Mouse (Mus musculus): ENCODE measurements around the gene Cnpy3. TPM values are rescaled to one million over a fixed set of nuclear protein-coding genes. Genes with fewer than 3 reads are reported as not detected.
"Not testable (repeated sequence)": the region's sequence is repeated elsewhere in the genome, so short reads cannot be mapped to it uniquely, and the experiment has no call there.

Gene Cnpy3
- polyA plus RNA-seq, 1 experiment from 2014 or later: 58.4 TPM

DNA sequence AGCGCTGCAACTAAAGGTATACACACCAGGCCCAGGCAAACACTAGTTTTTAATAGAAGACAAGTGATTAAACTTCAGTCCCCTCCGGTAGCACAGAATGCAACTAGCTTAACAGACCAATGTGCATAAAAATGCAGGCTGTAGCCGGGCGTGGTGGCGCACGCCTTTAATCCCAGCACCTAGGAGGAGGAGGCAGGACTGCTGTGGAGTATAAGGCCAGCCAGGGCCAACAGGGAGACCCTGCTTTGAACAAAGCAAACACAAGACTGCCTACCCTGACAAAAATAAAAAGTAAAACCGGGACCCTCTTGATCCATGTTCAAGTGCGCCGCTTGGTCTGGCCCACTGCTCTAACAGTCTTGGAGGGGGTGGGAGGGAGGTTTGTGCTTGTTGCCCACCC, 23.1 kb upstream of the Cnpy3 start:
- Histone ChIP-seq H3K27me3 (replicated peaks) (no peaks in the 10 kb centered on the region), H3K4me3 (no peak overlapping the region), H3K9ac (no peak overlapping the region), H3K4me2 (replicated peaks) (no peak overlapping the region), H3K27ac (no peak overlapping the region), H3K4me1 (peaks cover 19% of the 10 kb centered on the region), H3K36me3 (peaks cover 54% of the 10 kb centered on the region), H3K9me3 (no peaks in the 10 kb centered on the region)
- ATAC-seq (ENCODE audit: low FRiP score, low read depth): no peak
- 95% methylated on average over 9 of the region's 9 CpGs for WGBS

DNA sequence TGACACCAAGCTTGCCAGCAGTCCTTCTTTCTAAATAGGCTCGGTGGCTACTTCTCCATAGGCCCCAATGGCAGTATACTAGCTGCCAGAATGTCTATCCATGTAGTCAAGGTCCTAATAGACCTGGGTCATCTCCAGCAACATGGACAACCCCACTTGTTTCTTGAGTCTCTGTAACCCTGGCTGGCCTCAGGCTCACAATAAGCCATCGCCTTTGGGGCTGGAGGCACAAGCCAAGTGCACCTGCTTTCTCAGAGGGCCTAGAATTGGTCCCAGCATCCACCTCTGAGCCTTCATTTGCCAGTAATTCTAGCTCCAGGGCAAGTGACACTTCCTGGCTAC, 22.1 kb upstream of the Cnpy3 start:
- H3K27me3 ChIP-seq (replicated peaks): no peaks in the 10 kb centered on the region
- H3K9me3 ChIP-seq: no peaks in the 10 kb centered on the region
- ATAC-seq (ENCODE audit: low FRiP score, low read depth): no peak
- peak overlapping the region; percentile 86 for H3K4me2 ChIP-seq (replicated peaks)
- no peak overlapping the region for H3K4me3 ChIP-seq
- H3K4me1 ChIP-seq: peaks cover 19% of the 10 kb centered on the region
- 0 out of 2 replicates have a peak overlapping the region, but pooled peaks have one; percentile 13 for H3K9ac ChIP-seq
- no peak overlapping the region for H3K27ac ChIP-seq
- H3K36me3 ChIP-seq: peaks cover 46% of the 10 kb centered on the region
- 40% methylated on average over 2 of the region's 2 CpGs for WGBS

DNA sequence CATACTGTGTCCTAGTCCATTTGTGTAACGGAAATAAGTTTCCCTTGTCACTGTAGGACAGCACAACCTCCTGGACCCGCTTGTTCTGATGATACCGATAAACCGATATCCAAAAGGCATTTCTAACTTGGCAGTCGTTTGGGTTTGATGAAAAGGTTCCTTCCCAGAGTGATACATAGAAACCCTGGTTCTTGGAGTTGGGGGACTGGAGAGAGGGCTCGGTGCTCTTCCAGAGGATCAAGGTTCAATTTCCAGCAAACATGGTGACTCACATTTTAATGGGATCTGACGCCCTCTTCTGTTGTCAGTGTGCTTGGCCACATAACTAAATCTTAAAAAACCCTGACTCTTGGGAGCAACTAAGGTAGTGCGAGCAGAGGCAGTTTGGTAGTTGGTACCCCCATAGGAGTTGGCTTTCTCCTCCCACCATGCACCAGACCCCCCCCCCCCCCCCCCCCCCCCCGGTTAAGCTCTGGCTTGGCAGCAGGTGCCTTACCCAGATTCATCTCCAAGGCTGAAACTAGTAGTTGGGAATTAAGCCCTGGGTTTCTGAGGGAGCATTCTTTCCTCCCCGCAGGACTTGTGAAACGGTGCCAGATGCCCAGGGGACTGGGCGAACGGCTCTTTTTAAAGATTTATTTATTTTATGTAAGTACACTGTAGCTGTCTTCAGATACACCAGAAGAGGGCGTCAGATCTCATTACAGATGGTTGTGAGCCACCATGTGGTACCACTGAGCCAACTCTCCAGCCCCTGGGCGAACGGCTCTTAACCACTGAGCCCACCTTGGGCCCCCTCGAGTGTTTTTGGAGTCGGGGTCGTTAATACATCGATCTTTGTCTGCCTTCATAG, 21.5 kb upstream of the Cnpy3 start:
- Histone ChIP-seq H3K9ac (peak overlapping the region; percentile 83), H3K27me3 (replicated peaks) (no peaks in the 10 kb centered on the region), H3K9me3 (no peaks in the 10 kb centered on the region), H3K4me2 (replicated peaks) (peak overlapping the region; percentile 86), H3K36me3 (peaks cover 40% of the 10 kb centered on the region), H3K4me3 (peak overlapping the region; percentile 81), H3K27ac (no peak overlapping the region), H3K4me1 (peaks cover 19% of the 10 kb centered on the region)
- ATAC-seq (ENCODE audit: low FRiP score, low read depth): 0 out of 2 replicates have a peak, but pooled peaks have one; percentile 1
- 7% methylated on average over 19 of the region's 20 CpGs for WGBS

GRCm38 (mm10) chr17:46772404-46773277, 20.6 kb upstream of the Cnpy3 start, which contains the start of gene 2310039H08Rik:
2310039H08Rik (plus strand) TSS chr17:46772635.
- Histone ChIP-seq H3K4me2 (replicated peaks) (peak within 1 kb of the TSS; percentile 86), H3K36me3 (peaks cover 31% of the 10 kb centered on the region), H3K27me3 (replicated peaks) (no peaks in the 10 kb centered on the region), H3K27ac (peak within 1 kb of the TSS; percentile 38; the same call in 1 of the 2 replicates), H3K4me3 (peak within 1 kb of the TSS; percentile 81), H3K9ac (peak within 1 kb of the TSS; percentile 83), H3K4me1 (peaks cover 19% of the 10 kb centered on the region), H3K9me3 (no peaks in the 10 kb centered on the region)
- ATAC-seq (ENCODE audit: low FRiP score, low read depth): peak; percentile 89
- WGBS: under 1% methylated on average over 50 of the region's 50 CpGs

GRCm38 (mm10) chr17:46772038-46772403, 20.0 kb upstream of the Cnpy3 start:
- Histone ChIP-seq H3K27me3 (replicated peaks) (no peaks in the 10 kb centered on the region), H3K9ac (peak overlapping the region; percentile 83), H3K4me1 (peaks cover 19% of the 10 kb centered on the region), H3K4me2 (replicated peaks) (peak overlapping the region; percentile 86), H3K9me3 (no peaks in the 10 kb centered on the region), H3K4me3 (peak overlapping the region; percentile 81), H3K36me3 (peaks cover 25% of the 10 kb centered on the region), H3K27ac (no peak overlapping the region)
- WGBS: 10% methylated on average over 5 of the region's 5 CpGs
- ATAC-seq (ENCODE audit: low FRiP score, low read depth): peak; percentile 46; the same call in 1 of the 2 replicates

DNA sequence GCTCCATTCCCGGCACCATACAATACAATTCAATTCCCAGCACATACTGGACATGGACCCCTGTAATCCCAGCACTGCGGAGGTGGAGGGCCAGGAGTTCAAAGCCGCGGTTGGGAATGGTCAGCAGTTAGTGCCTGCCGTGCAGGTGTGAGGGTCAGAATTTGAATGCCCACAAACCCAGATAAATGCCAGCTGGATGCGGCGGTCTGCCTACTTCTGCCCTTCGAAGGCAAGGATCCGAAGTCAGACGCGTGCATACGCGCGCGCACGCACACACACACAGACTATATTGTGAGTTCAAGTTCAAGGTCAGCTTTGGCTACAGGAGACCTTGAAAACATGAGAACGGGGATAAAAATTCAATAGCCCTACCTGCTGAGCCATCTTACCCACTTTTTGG, 19.6 kb upstream of the Cnpy3 start:
- H3K4me2 ChIP-seq (replicated peaks): peak overlapping the region; percentile 86
- ATAC-seq (ENCODE audit: low FRiP score, low read depth): no peak
- no peaks in the 10 kb centered on the region for H3K27me3 ChIP-seq (replicated peaks)
- no peak overlapping the region for H3K4me3 ChIP-seq
- H3K9me3 ChIP-seq: no peaks in the 10 kb centered on the region
- H3K27ac ChIP-seq: no peak overlapping the region
- peaks cover 19% of the 10 kb centered on the region for H3K4me1 ChIP-seq
- peaks cover 23% of the 10 kb centered on the region for H3K36me3 ChIP-seq
- no peak overlapping the region for H3K9ac ChIP-seq
- WGBS: 66% methylated on average over 17 of the region's 17 CpGs

GRCm38 (mm10) chr17:46771025-46771424, 19.0 kb upstream of the Cnpy3 start:
- H3K36me3 ChIP-seq: peaks cover 17% of the 10 kb centered on the region
- H3K4me2 ChIP-seq (replicated peaks): no peak overlapping the region
- no peak overlapping the region for H3K4me3 ChIP-seq
- no peaks in the 10 kb centered on the region for H3K9me3 ChIP-seq
- 86% methylated on average over 4 of the region's 4 CpGs for WGBS
- no peak overlapping the region for H3K9ac ChIP-seq
- H3K4me1 ChIP-seq: peaks cover 19% of the 10 kb centered on the region
- H3K27ac ChIP-seq: no peak overlapping the region
- no peaks in the 10 kb centered on the region for H3K27me3 ChIP-seq (replicated peaks)
- ATAC-seq (ENCODE audit: low FRiP score, low read depth): no peak

- no peaks in the 10 kb centered on the region for H3K9me3 ChIP-seq
- no peak for ATAC-seq (ENCODE audit: low FRiP score, low read depth)
- no peak overlapping the region for H3K4me2 ChIP-seq (replicated peaks)
- no peaks in the 10 kb centered on the region for H3K27me3 ChIP-seq (replicated peaks)
- no peak overlapping the region for H3K27ac ChIP-seq
- 90% methylated on average over 11 of the region's 11 CpGs for WGBS
- no peak overlapping the region for H3K9ac ChIP-seq
- H3K4me1 ChIP-seq: peaks cover 19% of the 10 kb centered on the region
- peaks cover 12% of the 10 kb centered on the region for H3K36me3 ChIP-seq
- H3K4me3 ChIP-seq: no peak overlapping the region
These were observed 18.5 kb upstream of the Cnpy3 start for GRCm38 (mm10) chr17:46770546-46770945.

DNA sequence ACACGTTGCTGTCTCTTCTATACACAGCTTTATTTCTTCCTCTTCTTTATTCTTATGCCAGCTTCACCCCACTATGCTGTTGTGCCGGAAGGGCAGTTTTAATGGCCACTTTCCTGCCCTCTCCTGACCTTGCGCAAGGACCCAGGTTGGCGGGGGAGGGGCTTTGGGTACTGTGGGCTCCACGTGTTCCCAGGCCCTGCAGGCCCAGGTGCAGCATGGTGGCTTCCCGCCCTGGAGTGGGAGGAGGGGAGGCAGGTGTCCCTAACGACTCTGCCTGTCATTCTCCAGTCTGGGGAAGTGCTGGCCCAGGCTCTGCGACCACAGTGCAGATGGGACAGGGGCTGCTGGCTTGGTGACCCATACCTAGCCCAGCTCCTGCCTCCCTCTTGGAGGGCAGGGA, 15.9 kb upstream of the Cnpy3 start:
- no peak for ATAC-seq (ENCODE audit: low FRiP score, low read depth)
- Histone ChIP-seq H3K9me3 (no peaks in the 10 kb centered on the region), H3K27me3 (replicated peaks) (no peaks in the 10 kb centered on the region), H3K4me1 (peaks cover 8% of the 10 kb centered on the region), H3K36me3 (no peaks in the 10 kb centered on the region), H3K27ac (no peak overlapping the region), H3K9ac (no peak overlapping the region), H3K4me2 (replicated peaks) (no peak overlapping the region), H3K4me3 (no peak overlapping the region)
- WGBS: 47% methylated on average over 8 of the region's 8 CpGs

- not testable (repeated sequence) for H3K9ac ChIP-seq; ATAC-seq (ENCODE audit: low FRiP score, low read depth); H3K4me3 ChIP-seq; H3K4me2 ChIP-seq (replicated peaks); H3K9me3 ChIP-seq; H3K27ac ChIP-seq; H3K4me1 ChIP-seq; H3K27me3 ChIP-seq (replicated peaks); H3K36me3 ChIP-seq
- 76% methylated on average over 9 of the region's 9 CpGs for WGBS
These were observed 12.9 kb upstream of the Cnpy3 start for GRCm38 (mm10) chr17:46764916-46765315.

DNA sequence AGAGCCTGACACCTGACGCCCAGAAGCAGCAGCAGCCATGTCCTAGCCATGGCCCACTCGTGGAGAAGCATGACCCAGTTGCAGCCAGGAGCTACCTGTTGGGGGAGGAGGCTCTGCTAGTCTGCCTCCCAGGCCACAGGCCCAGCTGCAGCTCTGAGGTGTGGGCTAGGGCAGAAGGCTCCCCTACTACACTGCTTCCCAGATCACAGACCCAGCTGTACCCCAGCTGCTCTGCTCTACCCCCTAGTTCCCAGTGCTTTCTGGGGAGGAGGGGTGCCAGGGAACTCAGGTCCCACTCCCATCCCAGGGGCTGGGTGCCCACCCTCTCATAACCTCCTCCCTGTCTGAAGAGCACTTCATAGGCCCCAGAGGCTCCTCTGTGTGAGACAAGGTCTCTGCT, 11.5 kb upstream of the Cnpy3 start, which contains the start of gene Ptcra:
TSS of gene Ptcra (minus strand) at position 169 of the 400 bp plus-strand sequence.
- no peaks in the 10 kb centered on the region for H3K4me1 ChIP-seq
- H3K9me3 ChIP-seq: no peaks in the 10 kb centered on the region
- no peaks in the 10 kb centered on the region for H3K27me3 ChIP-seq (replicated peaks)
- no peak within 1 kb of the TSS for H3K27ac ChIP-seq
- H3K9ac ChIP-seq: no peak within 1 kb of the TSS
- WGBS: 79% methylated on average over 2 of the region's 2 CpGs
- no peak for ATAC-seq (ENCODE audit: low FRiP score, low read depth)
- H3K4me3 ChIP-seq: no peak within 1 kb of the TSS
- H3K4me2 ChIP-seq (replicated peaks): no peak within 1 kb of the TSS
- no peaks in the 10 kb centered on the region for H3K36me3 ChIP-seq

- Histone ChIP-seq H3K27me3 (replicated peaks) (no peaks in the 10 kb centered on the region), H3K4me3 (no peak overlapping the region), H3K27ac (no peak overlapping the region), H3K4me1 (no peaks in the 10 kb centered on the region), H3K9me3 (no peaks in the 10 kb centered on the region), H3K9ac (no peak overlapping the region), H3K4me2 (replicated peaks) (no peak overlapping the region), H3K36me3 (no peaks in the 10 kb centered on the region)
- ATAC-seq (ENCODE audit: low FRiP score, low read depth): no peak
- 86% methylated on average over 12 of the region's 12 CpGs for WGBS
These were observed 6.7 kb upstream of the Cnpy3 start for GRCm38 (mm10) chr17:46758753-46759152.

Data from neural tube, embryonic 12.5 days (tissue).